Mouse (Mus musculus): ENCODE results near the gene Calml4. TPM values are rescaled to one million over a fixed set of nuclear protein-coding genes. Genes with fewer than 3 reads are reported as not detected.

Calml4 gene
- total and polyA plus RNA-seq, 2 experiments = 1.8 to 3.4 TPM

- Histone ChIP-seq H3K27me3 (ENCODE audit: control insufficient read depth, insufficient read depth, low read length) (no peaks in the 10 kb centered on the region), H3K4me3 (ENCODE audit: insufficient read depth, low read depth, low read length) (no peak overlapping the region), H3K79me2 (ENCODE audit: control insufficient read depth, insufficient read depth, low read length) (peaks cover 28% of the 10 kb centered on the region; the same call in 1 of the 2 replicates), H3K4me1 (ENCODE audit: control insufficient read depth, insufficient read depth, low read length) (peaks cover 12% of the 10 kb centered on the region), H3K36me3 (ENCODE audit: control insufficient read depth, insufficient read depth, low read length) (peaks cover 7% of the 10 kb centered on the region), H3K27ac (replicated peaks; ENCODE audit: insufficient read depth, low read depth, low read length) (no peak overlapping the region), H3K9ac (ENCODE audit: low read depth, low read length) (no peak overlapping the region)
- 58% methylated on average over 2 of the region's 2 CpGs for WGBS
- DNase-seq (ENCODE audit: extremely low read depth, low read depth, low spot score) = no peak
- TF ChIP-seq CTCF (IDR thresholded peaks at IDR 0.05; ENCODE audit: low read depth, low read length) (no peak), POLR2A (IDR thresholded peaks at IDR 0.05; ENCODE audit: extremely low read depth, insufficient read depth, low read length) (no peak)
Measured at GRCm38 (mm10) chr9:62924886-62925610, 67.2 kb downstream of the Calml4 start.

Other genes with a start within 250 kb of the Calml4 start
- 0.07 and 0.09 TPM in 2 replicates for gene Itga11, start 180.3 kb upstream of the Calml4 start, total RNA-seq (2014; rRNA removed)
- 0.07 and 0.09 TPM in 2 replicates for gene Itga11, start 180.3 kb upstream of the Calml4 start, polyA plus RNA-seq (2012; rRNA removed)
- 12.4 and 12.7 TPM in 2 replicates for gene Fem1b, start 46.1 kb upstream of the Calml4 start, total RNA-seq (2014; rRNA removed)
- gene Fem1b, start 46.1 kb upstream of the Calml4 start, polyA plus RNA-seq (2012; rRNA removed) = 3.2 and 3.3 TPM in 2 replicates
- 1.2 and 2.3 TPM in 2 replicates for gene Cln6, start 19.3 kb upstream of the Calml4 start, total RNA-seq (2014; rRNA removed)
- gene Cln6, start 19.3 kb upstream of the Calml4 start, polyA plus RNA-seq (2012; rRNA removed) = 4.6 and 9.1 TPM in 2 replicates
- 7.9 and 8.3 TPM in 2 replicates for gene Pias1, start 129.8 kb downstream of the Calml4 start, total RNA-seq (2014; rRNA removed)
- gene Pias1, start 129.8 kb downstream of the Calml4 start, polyA plus RNA-seq (2012; rRNA removed) = 8.3 and 12.3 TPM in 2 replicates

All from liver, adult 2 months (tissue).